Mouse (Mus musculus) left cerebral cortex, postnatal 14 days (tissue): ENCODE data around the gene Cnot1. TPM values are rescaled to one million over a fixed set of nuclear protein-coding genes. Genes with fewer than 3 reads are reported as not detected.
"Not testable (repeated sequence)": the region's sequence is repeated elsewhere in the genome, so short reads cannot be mapped to it uniquely, and the experiment has no call there.

Experiments
- DNase-seq, 2 experiments: peaks; one replicate each; pipeline ENCODE4 v3.0.0; 2021 to 2022; ENCODE audit warnings: low spot score in 2 of 2, mixed read lengths in 1 of 2
- intact Hi-C: fragments of 180-260 bp; cut with DNase I; formaldehyde crosslinking; loops from one replicate; pipeline ENCODE4 v1.15.1; 2025
- long read RNA-seq, 2 experiments: library from polyadenylated mRNA; stranded (forward); transcript quantifications; one replicate each; pipeline ENCODE4 v2.0.0; 2021
- total RNA-seq, 2 experiments: library from RNA; stranded (reverse); gene quantifications; 2 replicates each; pipeline ENCODE4 v1.2.3; 2021

The Cnot1 gene
- total RNA-seq = 100 to 1,000 TPM; 126 to 132 TPM
- long read RNA-seq, experiment 1, full-length matches to known transcripts = 4 of 20 reads
- long read RNA-seq, experiment 1, partial matches to known transcripts = 4 of 20 reads
- long read RNA-seq, experiment 1, other reads (novel, unspliced or antisense) = 12 of 20 reads
- long read RNA-seq, experiment 2, partial matches to known transcripts = 9 of 16 reads
- long read RNA-seq, experiment 2, other reads (novel, unspliced or antisense) = 7 of 16 reads

GRCm38 (mm10) chr8:95807331-95807843 is at the start of gene Cnot1:
Cnot1 (minus strand) TSS chr8:95807464.
- DNase-seq = peak; percentile 99
- intact Hi-C loops = no loop called here

- intact Hi-C loops = no loop called here
- no peak for DNase-seq
These were observed 46.9 kb upstream of the Cnot1 start for GRCm38 (mm10) chr8:95854174-95854573.

GRCm38 (mm10) chr8:95853102-95853843 is 46.0 kb upstream of the Cnot1 start, which contains the start of gene Slc38a7:
Slc38a7 (minus strand) TSS chr8:95853539.
- intact Hi-C loops = no loop called here
- DNase-seq = peak; percentile 83 to 91

- intact Hi-C loops = no loop called here
These were observed 45.0 kb upstream of the Cnot1 start for GRCm38 (mm10) chr8:95852290-95852689.

GRCm38 (mm10) chr8:95850326-95850725 is 43.1 kb upstream of the Cnot1 start:
- intact Hi-C loops = no loop called here
- no peak for DNase-seq

More at GRCm38 (mm10) chr8:95852290-95852689, 45.0 kb upstream of the Cnot1 start:
- no peak for DNase-seq

- no peak for DNase-seq
- intact Hi-C loops = no loop called here
These were observed 41.6 kb upstream of the Cnot1 start for GRCm38 (mm10) chr8:95848734-95849464.

- DNase-seq = no peak
- intact Hi-C loops = no loop called here
These were observed 40.8 kb upstream of the Cnot1 start for GRCm38 (mm10) chr8:95848061-95848551.

GRCm38 (mm10) chr8:95845026-95845425 is 37.8 kb upstream of the Cnot1 start:
- intact Hi-C loops = no loop called here
- no peak for DNase-seq

- no peak for DNase-seq
- intact Hi-C loops = no loop called here
These were observed 36.7 kb upstream of the Cnot1 start for GRCm38 (mm10) chr8:95843968-95844367.

GRCm38 (mm10) chr8:95841436-95841835 is 34.2 kb upstream of the Cnot1 start:
- no peak for DNase-seq
- intact Hi-C loops = no loop called here

GRCm38 (mm10) chr8:95839289-95839688 is 32.0 kb upstream of the Cnot1 start:
- intact Hi-C loops = loop anchor here (5.0 to 10.0 kb wide), 3 partner anchors 76 to 237 kb away; partner anchors contain the start of gene Setd6
- no peak for DNase-seq

GRCm38 (mm10) chr8:95837266-95837665 is 30.0 kb upstream of the Cnot1 start:
- intact Hi-C loops = loop anchor here (5.0 to 10.0 kb wide), 3 partner anchors 78 to 235 kb away; partner anchors contain the start of gene Setd6
- DNase-seq = no peak

- intact Hi-C loops = loop anchor here (5.0 to 10.0 kb wide), 3 partner anchors 79 to 234 kb away; partner anchors contain the start of gene Setd6
- DNase-seq = no peak
These were observed 28.6 kb upstream of the Cnot1 start for GRCm38 (mm10) chr8:95835891-95836290.

- intact Hi-C loops = loop anchor here (10.0 kb wide), 2 partner anchors 81 to 119 kb away; partner anchors contain the start of gene Setd6
These were observed 26.2 kb upstream of the Cnot1 start for GRCm38 (mm10) chr8:95833435-95833984.

GRCm38 (mm10) chr8:95832603-95833434 is 25.6 kb upstream of the Cnot1 start:
- DNase-seq = peak; percentile 90 to 92
- intact Hi-C loops = loop anchor here (10.0 kb wide), 2 partner anchors 82 to 118 kb away; partner anchors contain the start of gene Setd6

More at GRCm38 (mm10) chr8:95833435-95833984, 26.2 kb upstream of the Cnot1 start:
- DNase-seq = no peak

- intact Hi-C loops = loop anchor here (10.0 kb wide), 2 partner anchors 85 to 115 kb away; partner anchors contain the start of gene Setd6
These were observed 22.9 kb upstream of the Cnot1 start for GRCm38 (mm10) chr8:95830144-95830543.

GRCm38 (mm10) chr8:95825162-95825561 is 17.9 kb upstream of the Cnot1 start, which contains the start of gene Sap18b:
Sap18b (plus strand) TSS chr8:95825346.
- intact Hi-C loops, DNase-seq: not testable (repeated sequence)

More at GRCm38 (mm10) chr8:95830144-95830543, 22.9 kb upstream of the Cnot1 start:
- DNase-seq = no peak

GRCm38 (mm10) chr8:95822699-95823098 is 15.4 kb upstream of the Cnot1 start:
- intact Hi-C loops = no loop called here
- no peak for DNase-seq
